In genomic region chr7:130892973-130893372, GRCm38 (mm10) we compare ENCODE assay signal across 9 mouse cellular contexts. TPM values are rescaled to one million over a fixed set of nuclear protein-coding genes. Genes with fewer than 3 reads are reported as not detected.
A peak's percentile ranks its signal among the peaks of the same experiment; 100 is the strongest.
DNase-seq lines count a peak whose midpoint lies in the region; ATAC-seq and TF ChIP-seq lines count a peak whose summit lies in the region.
"Had no signal": no experiment of that assay in that cellular context is flagged by ENCODE, and none has a peak within 500 bp of the region (broad histone marks: within the 10 kb centered on the region; RNA-seq: fewer than 3 reads in every experiment).

No protein-coding gene starts in this region.

- no peak for TF ChIP-seq CTCF in E14TG2a.4 (conservative IDR thresholded peaks at IDR 0.05; ENCODE audit: low read length)

- H3K4me3 ChIP-seq in heart, embryonic 12.5 days, result no peak overlapping the region
- H3K4me3 ChIP-seq in E14TG2a.4 (replicated peaks; ENCODE audit: low read length) (peak overlapping the region; percentile 21; the same call in 1 of the 2 replicates), macrophage (ENCODE audit: inconsistent target) (no peak overlapping the region)
- no peak overlapping the region for H3K4me3 ChIP-seq in forebrain, embryonic 16.5 days (replicated peaks; ENCODE audit: low read length)

- peaks cover 24% of the 10 kb centered on the region for H3K4me1 ChIP-seq in heart, embryonic 12.5 days (replicated peaks)
- H3K4me1 ChIP-seq in E14TG2a.4 (replicated peaks; ENCODE audit: low read depth, low read length), result peaks cover 58% of the 10 kb centered on the region
- no peaks in the 10 kb centered on the region for H3K4me1 ChIP-seq in forebrain, embryonic 16.5 days (replicated peaks; ENCODE audit: control insufficient read depth, insufficient read depth, low read length)

- 75% methylated on average over 6 of the region's 6 CpGs for WGBS in heart, embryonic 12.5 days
- 21% methylated on average over 6 of the region's 6 CpGs for WGBS in macrophage (ENCODE audit: missing documents)
- 84% methylated on average over 6 of the region's 6 CpGs for WGBS in forebrain, embryonic 16.5 days

- peak; percentile 58 for DNase-seq in heart, adult 8-10 months (ENCODE audit: low spot score)
- DNase-seq in heart, adult 9 months (ENCODE audit: low spot score in 2 of 2), result peak; percentile 50 to 54
- DNase-seq in retina, postnatal 1 day, result no peak

- H3K4me2 ChIP-seq in heart, embryonic 12.5 days, result no peak overlapping the region
- no peak overlapping the region for H3K4me2 ChIP-seq in forebrain, embryonic 16.5 days (ENCODE audit: low read length)

- no peak overlapping the region for H3K27ac ChIP-seq in heart, embryonic 12.5 days (ENCODE audit: poor library complexity, severe bottlenecking)
- H3K27ac ChIP-seq in macrophage, result peak overlapping the region; percentile 84
- H3K27ac ChIP-seq in forebrain, embryonic 16.5 days (ENCODE audit: low read length), result no peak overlapping the region

- H3K9ac ChIP-seq in heart, embryonic 12.5 days, result no peak overlapping the region
- H3K9ac ChIP-seq in forebrain, embryonic 16.5 days (replicated peaks; ENCODE audit: low read depth, low read length), result no peak overlapping the region

- no peaks in the 10 kb centered on the region; the same call in 1 of the 2 replicates for H3K79me2 ChIP-seq in macrophage (ENCODE audit: inconsistent target)

- no peaks in the 10 kb centered on the region for H3K27me3 ChIP-seq in heart, embryonic 12.5 days (replicated peaks)
- H3K27me3 ChIP-seq in E14TG2a.4 (ENCODE audit: insufficient read depth, low read length), result no peaks in the 10 kb centered on the region
- H3K27me3 ChIP-seq in forebrain, embryonic 16.5 days (replicated peaks; ENCODE audit: control insufficient read depth, insufficient read depth, low read length), result no peaks in the 10 kb centered on the region
- H3K27me3 ChIP-seq: Patski had no signal

- no peak for ATAC-seq in heart, embryonic 12.5 days (ENCODE audit: insufficient number of reproducible peaks, low FRiP score)
- ATAC-seq in forebrain, embryonic 16.5 days, result no peak
- ATAC-seq in cerebellum, adult (ENCODE audit: insufficient number of reproducible peaks, low FRiP score, low TSS enrichment), result no peak
- ATAC-seq: Patski had no signal

- peaks cover 34% of the 10 kb centered on the region for H3K36me3 ChIP-seq in heart, embryonic 12.5 days
- peaks cover 51% of the 10 kb centered on the region for H3K36me3 ChIP-seq in E14TG2a.4 (ENCODE audit: insufficient read depth, low read length)
- H3K36me3 ChIP-seq in macrophage (ENCODE audit: inconsistent target), result peaks cover 7% of the 10 kb centered on the region; the same call in 1 of the 2 replicates
- H3K36me3 ChIP-seq in forebrain, embryonic 16.5 days (ENCODE audit: control insufficient read depth, insufficient read depth), result no peaks in the 10 kb centered on the region

- H3K9me3 ChIP-seq in heart, embryonic 12.5 days (replicated peaks), result no peaks in the 10 kb centered on the region
- H3K9me3 ChIP-seq in E14TG2a.4 (ENCODE audit: low read length), result no peaks in the 10 kb centered on the region
- H3K9me3 ChIP-seq in forebrain, embryonic 16.5 days (ENCODE audit: control insufficient read depth, low read length), result no peaks in the 10 kb centered on the region

RNA-seq across cellular contexts. Expression of gene Plekha1, which starts 27.4 kb away (rescaled TPM):
- 10 to 100 TPM; 36.3 to 39.0 (median 38.1) TPM for total RNA-seq in heart, adult 8-10 months (2022)
- polyA plus RNA-seq in heart, embryonic 12.5 days (2016; fragmentation: Nextera tagmentation; extraction: Ambion mirVana), result 54.6 and 56.2 TPM in 2 replicates
- 100 to 1,000 TPM; 109 to 365 (median 188) TPM for total RNA-seq in macrophage (2018; cell fraction: chromatin; rRNA removed)
- 10 to 100 TPM; 24.2 to 55.3 (median 42.7) TPM for total RNA-seq in macrophage (2018; cell fraction: cytosol; rRNA removed)
- 100 to 1,000 TPM in 18 of 26 experiments, 10 to 100 TPM in 8; 73.7 to 209 (median 112) TPM for total RNA-seq in macrophage (2018; cell fraction: nucleus; rRNA removed)
- 25.9 to 52.3 TPM (median 40.6 TPM) in 3 replicates for polyA plus RNA-seq in macrophage (2018)
- polyA plus RNA-seq in forebrain, embryonic 16.5 days (2015; fragmentation: Nextera tagmentation; extraction: Ambion mirVana), result 57.1 and 58.9 TPM in 2 replicates

RNA-seq across cellular contexts. Expression of gene Htra1, which starts 42.9 kb away (rescaled TPM):
- total RNA-seq in heart, adult 8-10 months (2022), result 100 to 1,000 TPM in 3 of 4 experiments, 10 to 100 TPM in 1; 96.9 to 118 (median 112) TPM
- polyA plus RNA-seq in heart, embryonic 12.5 days (2016; fragmentation: Nextera tagmentation; extraction: Ambion mirVana), result 72.8 and 75.2 TPM in 2 replicates
- total RNA-seq in macrophage (2018; cell fraction: chromatin; rRNA removed), result 10 to 100 TPM in 9 of 26 experiments, 1 to 10 TPM in 13, under 1 TPM in 4; 0.45 to 41.4 (median 4.1) TPM
- 10 to 100 TPM in 14 of 26 experiments, 1 to 10 TPM in 12; 2.6 to 28.6 (median 10.9) TPM for total RNA-seq in macrophage (2018; cell fraction: cytosol; rRNA removed)
- total RNA-seq in macrophage (2018; cell fraction: nucleus; rRNA removed), result 10 to 100 TPM in 15 of 26 experiments, 1 to 10 TPM in 10, under 1 TPM in 1; 0.49 to 23.2 (median 13.6) TPM
- 2.5 to 13.3 TPM (median 3.4 TPM) in 3 replicates for polyA plus RNA-seq in macrophage (2018)
- polyA plus RNA-seq in forebrain, embryonic 16.5 days (2015; fragmentation: Nextera tagmentation; extraction: Ambion mirVana), result 20.4 and 27.9 TPM in 2 replicates
